8 mouse cellular contexts compared by ENCODE assay signal in the genomic region with DNA sequence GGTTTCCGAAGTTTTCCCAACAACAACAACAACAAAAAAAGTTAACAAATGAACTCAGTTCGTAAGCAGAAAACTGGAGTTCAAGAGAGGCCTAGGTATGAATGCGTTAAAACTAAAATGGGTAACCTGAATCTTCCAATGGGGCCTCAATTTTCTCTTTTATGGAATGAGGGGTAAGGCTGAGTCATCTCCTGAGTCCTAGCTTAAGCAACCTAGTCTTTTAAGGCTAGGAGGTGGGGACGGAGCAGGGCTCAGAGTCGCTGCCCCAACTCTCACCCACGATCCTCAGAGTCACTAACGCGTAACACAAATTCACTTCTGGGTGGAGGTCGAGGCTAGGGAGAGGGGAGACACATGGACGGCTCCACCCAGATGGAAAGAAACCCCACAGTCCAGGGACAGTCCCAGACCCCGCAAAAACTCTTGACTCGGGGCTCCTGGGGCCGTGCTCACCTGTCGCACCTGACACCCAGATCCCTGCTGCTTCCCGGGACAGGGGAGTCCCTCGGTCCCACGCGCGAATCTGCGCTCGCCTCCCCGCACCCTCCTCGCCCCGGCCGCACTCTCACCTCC. TPM values are rescaled to one million over a fixed set of nuclear protein-coding genes. Genes with fewer than 3 reads are reported as not detected.
DNase-seq lines count a peak whose midpoint lies in the region; ATAC-seq and TF ChIP-seq lines count a peak whose summit lies in the region.

No protein-coding gene starts in this region.

- no peak for TF ChIP-seq EP300 in lung, postnatal 0 days (IDR thresholded peaks at IDR 0.05)

- peak; percentile 30 for DNase-seq in lung, postnatal 0 days (ENCODE audit: low spot score)
- no peak for DNase-seq in lung, postnatal 36 days
- DNase-seq in intestine, embryonic 14.5 days (ENCODE audit: low spot score): no peak
- no peak for DNase-seq in layer of hippocampus, adult 9-11 months
- DNase-seq in spleen, adult 12 weeks (ENCODE audit: low spot score): no peak
- DNase-seq in right cerebral cortex, postnatal 25 days: no peak

- no peaks in the 10 kb centered on the region for H3K4me1 ChIP-seq in lung, postnatal 0 days (ENCODE audit: insufficient read depth, low read depth, low read length)
- H3K4me1 ChIP-seq in embryonic facial prominence, embryonic 12.5 days: peaks cover 6% of the 10 kb centered on the region; the same call in 1 of the 2 replicates
- H3K4me1 ChIP-seq in intestine, embryonic 14.5 days (replicated peaks; ENCODE audit: control insufficient read depth, insufficient read depth, low read length): peaks cover 5% of the 10 kb centered on the region; the same call in 1 of the 2 replicates
- H3K4me1 ChIP-seq in midbrain, embryonic 15.5 days: peaks cover 12% of the 10 kb centered on the region

- peak overlapping the region; percentile 53 for H3K9ac ChIP-seq in lung, postnatal 0 days (replicated peaks; ENCODE audit: low read depth)
- H3K9ac ChIP-seq in embryonic facial prominence, embryonic 12.5 days: peak overlapping the region; percentile 79
- peak overlapping the region; percentile 69 for H3K9ac ChIP-seq in intestine, embryonic 14.5 days (ENCODE audit: low read length)
- peak overlapping the region; percentile 74 for H3K9ac ChIP-seq in midbrain, embryonic 15.5 days

- ATAC-seq in lung, postnatal 0 days: peak; percentile 26
- peak; percentile 63 for ATAC-seq in embryonic facial prominence, embryonic 12.5 days (ENCODE audit: insufficient number of reproducible peaks, insufficient read depth, low FRiP score, low TSS enrichment)
- ATAC-seq in intestine, embryonic 14.5 days (replicated peaks; ENCODE audit: low FRiP score, low TSS enrichment, low read depth): peak; percentile 67; the same call in 1 of the 2 replicates
- ATAC-seq in midbrain, embryonic 15.5 days (replicated peaks): peak; percentile 75

- peak overlapping the region; percentile 77 for H3K4me3 ChIP-seq in lung, postnatal 0 days (ENCODE audit: low read depth, low read length)
- H3K4me3 ChIP-seq in embryonic facial prominence, embryonic 12.5 days: peak overlapping the region; percentile 91
- peak overlapping the region; percentile 83 for H3K4me3 ChIP-seq in intestine, embryonic 14.5 days (ENCODE audit: low read depth, low read length)
- peak overlapping the region; percentile 78 for H3K4me3 ChIP-seq in midbrain, embryonic 15.5 days

- peak overlapping the region; percentile 98 for H3K4me2 ChIP-seq in lung, postnatal 0 days (replicated peaks; ENCODE audit: low read depth, low read length)
- H3K4me2 ChIP-seq in embryonic facial prominence, embryonic 12.5 days (replicated peaks): peak overlapping the region; percentile 84
- peak overlapping the region; percentile 83 for H3K4me2 ChIP-seq in intestine, embryonic 14.5 days (ENCODE audit: low read length)
- peak overlapping the region; percentile 91 for H3K4me2 ChIP-seq in midbrain, embryonic 15.5 days

- TF ChIP-seq CTCF in lung, postnatal 0 days (IDR thresholded peaks at IDR 0.05): no peak

- 5% methylated on average over 25 of the region's 25 CpGs for WGBS in lung, postnatal 0 days
- WGBS in embryonic facial prominence, embryonic 12.5 days: 6% methylated on average over 25 of the region's 25 CpGs
- WGBS in intestine, embryonic 14.5 days: 7% methylated on average over 25 of the region's 25 CpGs
- 5% methylated on average over 25 of the region's 25 CpGs for WGBS in midbrain, embryonic 15.5 days

- no peaks in the 10 kb centered on the region for H3K36me3 ChIP-seq in lung, postnatal 0 days (ENCODE audit: insufficient read depth, low read length)
- peaks cover 9% of the 10 kb centered on the region; the same call in 1 of the 2 replicates for H3K36me3 ChIP-seq in embryonic facial prominence, embryonic 12.5 days
- peaks cover 20% of the 10 kb centered on the region for H3K36me3 ChIP-seq in intestine, embryonic 14.5 days (ENCODE audit: control insufficient read depth, insufficient read depth, low read length)
- H3K36me3 ChIP-seq in midbrain, embryonic 15.5 days (replicated peaks): 0 out of 2 replicates have a peak, but pooled peaks cover 6% of the 10 kb centered on the region

- no peaks in the 10 kb centered on the region for H3K27me3 ChIP-seq in lung, postnatal 0 days (replicated peaks; ENCODE audit: insufficient read depth, low read length)
- no peaks in the 10 kb centered on the region for H3K27me3 ChIP-seq in embryonic facial prominence, embryonic 12.5 days
- H3K27me3 ChIP-seq in intestine, embryonic 14.5 days (replicated peaks; ENCODE audit: control insufficient read depth, insufficient read depth, low read length): no peaks in the 10 kb centered on the region
- H3K27me3 ChIP-seq in midbrain, embryonic 15.5 days (replicated peaks): peaks cover 5% of the 10 kb centered on the region; the same call in 1 of the 2 replicates

- H3K9me3 ChIP-seq in lung, postnatal 0 days (ENCODE audit: low read length): no peaks in the 10 kb centered on the region
- no peaks in the 10 kb centered on the region for H3K9me3 ChIP-seq in embryonic facial prominence, embryonic 12.5 days
- no peaks in the 10 kb centered on the region for H3K9me3 ChIP-seq in intestine, embryonic 14.5 days (ENCODE audit: control insufficient read depth, low read length)
- H3K9me3 ChIP-seq in midbrain, embryonic 15.5 days: no peaks in the 10 kb centered on the region

- H3K27ac ChIP-seq in lung, postnatal 0 days (ENCODE audit: low read length): peak overlapping the region; percentile 28; the same call in 1 of the 2 replicates
- H3K27ac ChIP-seq in embryonic facial prominence, embryonic 12.5 days: 0 out of 2 replicates have a peak overlapping the region, but pooled peaks have one; percentile 11
- no peak overlapping the region for H3K27ac ChIP-seq in intestine, embryonic 14.5 days (ENCODE audit: low read depth)
- H3K27ac ChIP-seq in midbrain, embryonic 15.5 days: no peak overlapping the region

RNA-seq across cellular contexts. Expression of a gene that starts 0.5 kb away (rescaled TPM):
- polyA plus RNA-seq in lung, postnatal 0 days (2015; fragmentation: Nextera tagmentation; extraction: Ambion mirVana): 119 and 120 TPM in 2 replicates
- 94.9 and 98.6 TPM in 2 replicates for polyA plus RNA-seq in embryonic facial prominence, embryonic 12.5 days (2016; fragmentation: Nextera tagmentation; extraction: Ambion mirVana)
- polyA plus RNA-seq in intestine, embryonic 14.5 days (2014; fragmentation: Nextera tagmentation; extraction: Ambion mirVana): 85.7 and 90.9 TPM in 2 replicates
- polyA plus RNA-seq in midbrain, embryonic 15.5 days (2015; fragmentation: Nextera tagmentation; extraction: Ambion mirVana): 100 and 102 TPM in 2 replicates

RNA-seq across cellular contexts. Expression of a gene that starts 15.2 kb away (rescaled TPM):
- 101 and 104 TPM in 2 replicates for polyA plus RNA-seq in lung, postnatal 0 days (2015; fragmentation: Nextera tagmentation; extraction: Ambion mirVana)
- polyA plus RNA-seq in embryonic facial prominence, embryonic 12.5 days (2016; fragmentation: Nextera tagmentation; extraction: Ambion mirVana): 123 TPM in 2 replicates
- 109 and 121 TPM in 2 replicates for polyA plus RNA-seq in intestine, embryonic 14.5 days (2014; fragmentation: Nextera tagmentation; extraction: Ambion mirVana)
- polyA plus RNA-seq in midbrain, embryonic 15.5 days (2015; fragmentation: Nextera tagmentation; extraction: Ambion mirVana): 70.2 and 76.3 TPM in 2 replicates

RNA-seq across cellular contexts. Expression of a gene that starts 15.3 kb away (rescaled TPM):
- 48.9 and 52.2 TPM in 2 replicates for polyA plus RNA-seq in lung, postnatal 0 days (2015; fragmentation: Nextera tagmentation; extraction: Ambion mirVana)
- polyA plus RNA-seq in embryonic facial prominence, embryonic 12.5 days (2016; fragmentation: Nextera tagmentation; extraction: Ambion mirVana): 40.1 and 43.6 TPM in 2 replicates
- 32.1 and 32.6 TPM in 2 replicates for polyA plus RNA-seq in intestine, embryonic 14.5 days (2014; fragmentation: Nextera tagmentation; extraction: Ambion mirVana)
- polyA plus RNA-seq in midbrain, embryonic 15.5 days (2015; fragmentation: Nextera tagmentation; extraction: Ambion mirVana): 18.7 and 20.8 TPM in 2 replicates

Comparison
In these comparisons a context has a peak if more than half of its experiments do, and no peak if none do; other contexts are left out.
1. H3K27ac ChIP-seq: peak in lung, postnatal 0 days (single experiment) and embryonic facial prominence, embryonic 12.5 days (single experiment); none in intestine, embryonic 14.5 days (single experiment) and midbrain, embryonic 15.5 days (single experiment).
2. Peak in every context shown above with its lines, with median percentiles within 50 percentile points of each other: ATAC-seq, H3K4me2 ChIP-seq, H3K4me3 ChIP-seq and H3K9ac ChIP-seq.